Mouse (Mus musculus) E14TG2a.4 (cell line): ENCODE measurements around the gene Colq.

Experiments
- H3K27me3 ChIP-seq: 2 replicates; pipeline ENCODE4 v1.6.1; 2014; ENCODE audit warnings: low read length, control low read depth; ENCODE audit not compliant: insufficient read depth
- H3K36me3 ChIP-seq: 2 replicates; pipeline ENCODE4 v1.6.1; 2014; ENCODE audit warnings: low read length, control low read depth; ENCODE audit not compliant: insufficient read depth
- H3K4me1 ChIP-seq: replicated peaks from 2 replicates; pipeline ENCODE4 v1.6.1; 2014; ENCODE audit warnings: low read depth, low read length, control low read depth
- H3K4me3 ChIP-seq: replicated peaks from 2 replicates; pipeline ENCODE4 v1.5.1; 2014; ENCODE audit warnings: mild to moderate bottlenecking, low read length
- H3K9me3 ChIP-seq: 2 replicates; pipeline ENCODE4 v1.6.1; 2014; ENCODE audit warnings: low read length, control low read depth
- CTCF ChIP-seq: conservative IDR thresholded peaks from 2 replicates; pipeline ENCODE4 v1.5.1; 2014; ENCODE audit warnings: low read length
- NANOG ChIP-seq: IDR thresholded peaks from 2 replicates; pipeline ENCODE4 v1.6.1; 2014; ENCODE audit warnings: borderline replicate concordance, low read length, mixed read lengths
- POU5F1 ChIP-seq: IDR thresholded peaks from 2 replicates; pipeline ENCODE4 v1.6.1; 2014; ENCODE audit warnings: low read length, borderline replicate concordance

The Colq gene

DNA sequence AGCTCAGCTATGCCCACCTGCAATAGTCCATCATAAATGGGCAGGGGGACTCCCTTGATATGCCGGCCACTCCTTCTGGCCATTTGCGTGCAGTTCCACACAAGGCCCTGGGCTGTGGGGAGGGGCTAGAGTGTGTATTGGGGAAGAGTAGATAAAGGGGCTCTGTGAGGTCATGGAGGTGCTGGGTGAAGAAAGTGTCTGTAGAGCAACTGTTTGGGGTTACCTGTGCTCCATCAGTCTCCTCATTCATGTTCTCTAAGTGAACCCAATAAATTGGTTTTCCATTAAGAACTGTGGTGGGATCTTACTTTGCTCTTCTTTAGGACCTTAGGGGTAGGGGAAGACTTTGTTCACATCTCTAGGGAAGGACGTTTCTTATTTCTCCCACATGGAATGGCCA, at the start of gene Colq:
Gene Colq (minus strand): TSS at position 101 of the 400 bp plus-strand sequence.
- Histone ChIP-seq H3K4me3 (no peak within 1 kb of the TSS), H3K27me3 (peaks cover 7% of the 10 kb centered on the region; the same call in 1 of the 2 replicates), H3K36me3 (no peaks in the 10 kb centered on the region), H3K9me3 (no peaks in the 10 kb centered on the region), H3K4me1 (no peaks in the 10 kb centered on the region)
- TF ChIP-seq NANOG (no peak), CTCF (no peak)

DNA sequence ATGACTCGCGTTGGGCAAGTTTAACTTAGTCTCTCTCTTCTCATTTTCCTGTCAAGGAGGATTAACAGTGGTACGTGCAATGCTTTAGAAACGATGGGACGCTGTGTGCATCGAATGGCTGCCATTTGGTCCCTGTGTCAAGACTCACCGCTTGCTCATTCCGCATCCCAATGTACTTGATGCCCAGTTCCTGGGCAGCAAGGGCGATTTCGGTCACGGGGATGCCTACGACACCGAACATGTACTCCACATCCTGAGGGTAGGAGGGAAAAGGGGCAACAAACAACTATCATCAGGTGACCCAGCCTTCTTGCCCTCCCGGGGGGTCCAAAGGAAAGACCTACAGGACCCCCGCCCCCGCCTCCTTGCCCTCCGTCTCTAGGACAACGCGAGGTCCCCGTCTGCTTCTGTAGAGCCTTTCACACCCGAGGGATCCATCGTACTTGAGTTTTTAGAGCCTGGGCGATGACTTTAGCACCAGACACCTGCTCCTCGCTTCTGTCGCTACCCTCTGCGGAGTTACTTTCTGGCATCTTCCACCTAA, 49.3 kb upstream of the Colq start, which contains the start of gene Gm49387:
Gene Gm49387 (minus strand): TSS at position 533 of the 544 bp plus-strand sequence.
- H3K4me1 ChIP-seq, result peaks cover 25% of the 10 kb centered on the region
- H3K4me3 ChIP-seq, result peak within 1 kb of the TSS; percentile 91
- H3K9me3 ChIP-seq, result no peaks in the 10 kb centered on the region
- no peak for TF ChIP-seq CTCF
- H3K27me3 ChIP-seq, result no peaks in the 10 kb centered on the region
- no peaks in the 10 kb centered on the region for H3K36me3 ChIP-seq

- no peaks in the 10 kb centered on the region for H3K27me3 ChIP-seq
- H3K4me1 ChIP-seq, result peaks cover 26% of the 10 kb centered on the region
- H3K36me3 ChIP-seq, result 0 out of 2 replicates have a peak, but pooled peaks cover 3% of the 10 kb centered on the region
- no peak overlapping the region for H3K4me3 ChIP-seq
- no peaks in the 10 kb centered on the region for H3K9me3 ChIP-seq
- TF ChIP-seq POU5F1 (no peak), CTCF (no peak), NANOG (no peak)
These were observed 39.5 kb upstream of the Colq start for GRCm38 (mm10) chr14:31630677-31631076.

DNA sequence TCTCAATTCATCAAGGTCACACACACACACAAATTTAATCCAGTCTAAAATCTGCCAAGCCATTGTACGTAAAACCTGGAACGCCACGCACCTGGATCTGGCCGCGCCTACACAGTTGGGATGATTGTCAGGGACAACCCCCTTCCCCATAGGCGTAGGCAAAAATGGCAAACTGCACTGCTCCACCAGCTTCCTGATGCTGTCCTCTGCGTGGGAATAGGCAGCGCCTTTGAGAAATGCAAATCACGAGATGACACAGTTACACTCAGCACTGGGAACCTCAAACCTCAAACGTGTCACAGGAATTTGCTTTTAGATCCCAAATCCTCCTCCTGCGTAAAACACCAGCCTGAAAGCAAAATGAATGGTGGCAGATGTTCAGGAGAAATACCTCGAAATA, 31.6 kb upstream of the Colq start:
- TF ChIP-seq NANOG (no peak), POU5F1 (no peak), CTCF (no peak)
- Histone ChIP-seq H3K36me3 (0 out of 2 replicates have a peak, but pooled peaks cover 3% of the 10 kb centered on the region), H3K9me3 (no peaks in the 10 kb centered on the region), H3K27me3 (no peaks in the 10 kb centered on the region), H3K4me3 (no peak overlapping the region), H3K4me1 (no peaks in the 10 kb centered on the region)

- TF ChIP-seq CTCF, result no peak
- Histone ChIP-seq H3K4me3 (no peak overlapping the region), H3K4me1 (no peaks in the 10 kb centered on the region), H3K36me3 (no peaks in the 10 kb centered on the region), H3K9me3 (no peaks in the 10 kb centered on the region), H3K27me3 (no peaks in the 10 kb centered on the region)
These were observed 29.6 kb upstream of the Colq start for GRCm38 (mm10) chr14:31620591-31621223.

- no peak for TF ChIP-seq NANOG
- TF ChIP-seq CTCF, result no peak
- no peak for TF ChIP-seq POU5F1
- Histone ChIP-seq H3K4me1 (no peaks in the 10 kb centered on the region), H3K9me3 (no peaks in the 10 kb centered on the region), H3K27me3 (no peaks in the 10 kb centered on the region), H3K4me3 (no peak overlapping the region), H3K36me3 (no peaks in the 10 kb centered on the region)
These were observed 26.9 kb upstream of the Colq start for GRCm38 (mm10) chr14:31617997-31618396.

DNA sequence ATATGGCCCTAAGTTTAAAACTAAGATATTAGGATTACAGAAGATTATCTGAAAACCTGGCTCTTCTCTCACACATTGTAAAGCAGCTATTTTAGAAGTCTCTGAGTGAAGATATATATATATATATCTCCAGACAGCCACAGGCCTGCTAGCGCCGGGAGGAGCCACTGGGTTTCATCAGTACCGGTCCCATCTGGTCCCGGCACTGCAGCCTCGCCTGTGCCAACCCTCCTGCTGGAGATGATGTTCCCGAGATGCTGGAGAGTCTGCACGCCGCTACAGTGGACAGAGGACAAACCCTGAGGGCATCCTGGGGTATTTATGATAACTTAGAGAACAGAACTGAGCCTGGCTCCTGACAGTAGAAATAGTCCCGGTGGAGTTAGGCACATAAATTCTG, 26.1 kb upstream of the Colq start:
- no peak overlapping the region for H3K4me3 ChIP-seq
- H3K9me3 ChIP-seq, result no peaks in the 10 kb centered on the region
- no peaks in the 10 kb centered on the region for H3K27me3 ChIP-seq
- no peaks in the 10 kb centered on the region for H3K4me1 ChIP-seq
- H3K36me3 ChIP-seq, result no peaks in the 10 kb centered on the region
- TF ChIP-seq POU5F1 (no peak), CTCF (no peak), NANOG (no peak)

DNA sequence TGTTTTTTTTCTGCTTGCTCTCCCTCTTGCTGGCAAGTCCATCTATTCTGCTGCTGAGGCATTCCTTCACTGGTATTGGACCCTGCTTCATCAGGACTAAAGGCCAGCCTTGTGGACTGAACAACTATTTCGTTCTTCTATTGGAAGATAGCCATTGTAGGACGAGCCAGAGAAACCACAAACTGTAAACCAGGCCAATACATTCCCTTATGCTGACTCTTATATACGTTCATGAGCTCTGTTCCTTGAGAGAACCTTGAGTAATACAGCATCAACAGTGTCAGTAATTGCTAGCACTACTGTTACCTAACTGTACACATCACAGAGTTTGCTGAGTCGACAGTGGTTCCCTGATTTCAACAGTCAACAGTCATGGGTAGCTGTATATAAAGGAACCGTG, 22.5 kb upstream of the Colq start:
- no peaks in the 10 kb centered on the region for H3K27me3 ChIP-seq
- H3K9me3 ChIP-seq, result no peaks in the 10 kb centered on the region
- H3K4me3 ChIP-seq, result no peak overlapping the region
- TF ChIP-seq POU5F1, result no peak
- TF ChIP-seq NANOG, result no peak
- TF ChIP-seq CTCF, result no peak
- no peaks in the 10 kb centered on the region for H3K4me1 ChIP-seq
- H3K36me3 ChIP-seq, result no peaks in the 10 kb centered on the region

DNA sequence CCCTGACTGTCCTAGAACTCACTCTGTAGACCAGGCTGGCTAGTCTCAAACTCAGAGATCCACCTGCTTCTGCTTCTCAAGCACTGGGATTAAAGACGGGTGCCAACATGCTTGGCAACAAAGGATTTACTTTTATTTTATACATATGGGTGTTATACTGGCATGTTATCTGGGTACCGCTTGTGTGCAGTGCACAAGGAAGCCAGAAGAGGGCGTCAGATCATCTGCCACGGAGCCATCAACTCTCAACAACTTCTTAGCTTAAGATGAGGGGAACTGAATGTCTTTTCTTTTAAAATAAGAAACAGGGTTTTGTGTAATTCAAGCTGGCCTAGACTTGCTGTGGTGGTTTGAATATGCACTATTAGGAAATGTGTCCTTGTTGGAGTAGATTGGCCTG, 20.8 kb upstream of the Colq start:
- peak; percentile 58 for TF ChIP-seq CTCF
- no peak for TF ChIP-seq NANOG
- TF ChIP-seq POU5F1, result no peak
- Histone ChIP-seq H3K27me3 (no peaks in the 10 kb centered on the region), H3K4me1 (no peaks in the 10 kb centered on the region), H3K36me3 (no peaks in the 10 kb centered on the region), H3K4me3 (no peak overlapping the region), H3K9me3 (no peaks in the 10 kb centered on the region)
